Mouse (Mus musculus): Measurements from ENCODE around the gene Ift46.

- no peak for TF ChIP-seq POLR2A (IDR thresholded peaks at IDR 0.05; ENCODE audit: borderline replicate concordance, control insufficient read depth, low read depth, low read length)
- TF ChIP-seq CTCF (IDR thresholded peaks at IDR 0.05; ENCODE audit: control insufficient read depth, insufficient read depth, low read length) = no peak
These were observed 19.2 kb upstream of the Ift46 start for GRCm38 (mm10) chr9:44748473-44748872.
